Mouse (Mus musculus): ENCODE results near the gene Tanc2.

- TF ChIP-seq CTCF (IDR thresholded peaks at IDR 0.05; ENCODE audit: low read depth) (no peak), EP300 (IDR thresholded peaks at IDR 0.05; ENCODE audit: low read depth) (no peak)
These were observed 344.0 kb downstream of the Tanc2 start for GRCm38 (mm10) chr11:105933746-105934145.

Measured in liver, embryonic 14.5 days (tissue).